Mouse (Mus musculus) liver, embryonic 16.5 days (tissue): ENCODE measurements around the gene Wdr13. TPM values are rescaled to one million over a fixed set of nuclear protein-coding genes. Genes with fewer than 3 reads are reported as not detected.

Experiments used
- polyA plus RNA-seq: library from polyadenylated mRNA; unstranded; fragments of >200 nt; fragmentation: Nextera tagmentation; extraction: Ambion mirVana; gene quantifications from 2 replicates; pipeline ENCODE4 v1.2.1, GENCODE M21; 2015

Wdr13 gene
- polyA plus RNA-seq, 1 experiment from 2014 or later, result 6.5 TPM

Other genes starting within 250 kb of the Wdr13 start
- 13.5 and 14.2 TPM in 2 replicates for gene Slc35a2, start 248.9 kb downstream of the Wdr13 start, polyA plus RNA-seq
- 36.8 and 38.6 TPM in 2 replicates for gene Pqbp1, start 233.6 kb downstream of the Wdr13 start, polyA plus RNA-seq
- 90.8 and 94.9 TPM in 2 replicates for gene Timm17b, start 233.5 kb downstream of the Wdr13 start, polyA plus RNA-seq
- gene Gm10491, start 225.1 kb downstream of the Wdr13 start, polyA plus RNA-seq, result not detected in 2 replicates
- not detected in 2 replicates for gene Gm10490, start 223.3 kb downstream of the Wdr13 start, polyA plus RNA-seq
- 0.05 and 0.17 TPM in 2 replicates for gene Pcsk1n, start 213.1 kb downstream of the Wdr13 start, polyA plus RNA-seq
- gene Eras, start 204.3 kb downstream of the Wdr13 start, polyA plus RNA-seq, result not detected in 2 replicates
- gene Hdac6, start 185.0 kb downstream of the Wdr13 start, polyA plus RNA-seq, result 11.5 and 12.1 TPM in 2 replicates
- 101 and 107 TPM in 2 replicates for gene Gata1, start 154.8 kb downstream of the Wdr13 start, polyA plus RNA-seq
- gene Glod5, start 114.4 kb downstream of the Wdr13 start, polyA plus RNA-seq, result 0.13 and 0.28 TPM in 2 replicates
- gene Suv39h1, start 58.1 kb downstream of the Wdr13 start, polyA plus RNA-seq, result 28.6 and 30.1 TPM in 2 replicates
- gene Was, start 42.4 kb downstream of the Wdr13 start, polyA plus RNA-seq, result 1.6 and 1.7 TPM in 2 replicates
- 217 and 231 TPM in 2 replicates for gene Rbm3, start 13.0 kb upstream of the Wdr13 start, polyA plus RNA-seq
- gene Tbc1d25, start 43.3 kb upstream of the Wdr13 start, polyA plus RNA-seq, result 3.9 and 5.3 TPM in 2 replicates
- gene Ebp, start 60.6 kb upstream of the Wdr13 start, polyA plus RNA-seq, result 82.8 and 90.1 TPM in 2 replicates
- gene Porcn, start 73.6 kb upstream of the Wdr13 start, polyA plus RNA-seq, result 1.0 and 1.3 TPM in 2 replicates
- gene Ftsj1, start 119.5 kb upstream of the Wdr13 start, polyA plus RNA-seq, result 29.3 and 30.7 TPM in 2 replicates
- gene Slc38a5, start 138.2 kb upstream of the Wdr13 start, polyA plus RNA-seq, result 52.6 and 53.9 TPM in 2 replicates
- not detected in 2 replicates for gene Ssxb10, start 194.5 kb upstream of the Wdr13 start, polyA plus RNA-seq
- gene Ssxb9, start 234.1 kb upstream of the Wdr13 start, polyA plus RNA-seq, result not detected in 2 replicates